In the genomic region with DNA sequence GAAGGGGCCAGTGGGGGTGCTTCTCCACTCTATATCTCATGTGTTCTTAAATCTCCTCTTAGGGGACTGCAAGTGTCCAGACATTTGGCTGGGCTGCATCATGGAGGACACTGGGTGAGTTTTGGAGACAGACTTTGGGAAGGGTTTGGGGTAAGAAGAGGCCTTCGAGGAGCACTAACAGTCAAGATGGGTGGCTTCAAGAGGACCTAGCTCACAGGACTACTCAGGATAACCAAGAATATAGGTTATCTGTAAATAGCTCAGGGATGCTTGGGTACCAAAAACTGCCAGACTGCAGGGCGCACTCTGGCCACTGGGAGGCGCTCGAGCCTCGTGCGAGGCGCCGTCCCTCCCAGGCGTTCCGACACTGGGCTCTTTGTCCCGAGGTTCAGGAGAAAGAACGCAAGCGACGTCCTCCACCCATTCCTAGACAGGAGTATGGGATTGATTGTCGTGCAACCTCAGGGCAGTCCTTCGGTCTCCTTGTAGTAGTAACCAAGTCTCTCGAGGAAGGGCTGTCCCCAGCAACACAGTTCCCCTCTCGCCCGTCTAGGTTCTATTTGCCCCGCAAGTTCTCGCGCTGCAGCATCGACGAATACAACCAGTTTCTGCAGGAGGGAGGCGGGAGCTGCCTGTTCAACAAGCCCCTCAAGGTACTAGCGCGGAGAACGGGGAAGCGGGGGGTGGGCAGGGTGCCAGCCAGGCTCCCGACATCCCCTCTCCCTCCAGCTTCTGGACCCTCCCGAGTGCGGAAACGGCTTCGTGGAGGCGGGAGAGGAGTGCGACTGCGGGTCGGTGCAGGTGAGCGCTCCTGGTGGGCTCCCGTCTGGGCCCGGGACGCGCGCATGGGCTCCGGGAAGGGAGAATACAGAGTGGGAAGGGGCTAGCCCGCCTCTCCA, we compare ENCODE assay signal across 8 mouse cellular contexts. TPM values are rescaled to one million over a fixed set of nuclear protein-coding genes. Genes with fewer than 3 reads are reported as not detected.
A peak's percentile ranks its signal among the peaks of the same experiment; 100 is the strongest.
DNase-seq lines count a peak whose midpoint lies in the region; ATAC-seq lines count a peak whose summit lies in the region.

No protein-coding gene starts in this region.

- no peaks in the 10 kb centered on the region for H3K9me3 ChIP-seq in hindbrain, embryonic 11.5 days (ENCODE audit: control insufficient read depth, low read length)

- peak; percentile 44 for ATAC-seq in hindbrain, embryonic 11.5 days (ENCODE audit: low FRiP score)

- peak; percentile 86 for DNase-seq in R1 (ENCODE audit: low read depth, low spot score)
- DNase-seq in cerebellum, adult 9-11 months: peak; percentile 89
- peak; percentile 66 to 95 for DNase-seq in frontal cortex, adult 2 months (ENCODE audit: extremely low spot score in 1 of 2, low spot score in 1 of 2)
- peak; percentile 96 for DNase-seq in hindbrain, embryonic 11.5 days (ENCODE audit: low spot score)
- peak; percentile 93 for DNase-seq in layer of hippocampus, postnatal 10 days (ENCODE audit: low spot score in 2 of 2)
- DNase-seq in lung, postnatal 10 days: peak; percentile 90
- DNase-seq in retina, adult 2 months (ENCODE audit: low read depth, low spot score): peak; percentile 58
- peak; percentile 70 for DNase-seq in urinary bladder, adult 2 months (ENCODE audit: low spot score)

- H3K36me3 ChIP-seq in hindbrain, embryonic 11.5 days (ENCODE audit: control insufficient read depth, insufficient read depth, low read length): no peaks in the 10 kb centered on the region

- H3K27me3 ChIP-seq in hindbrain, embryonic 11.5 days (ENCODE audit: control insufficient read depth, insufficient read depth, low read length): no peaks in the 10 kb centered on the region

- H3K4me2 ChIP-seq in hindbrain, embryonic 11.5 days (replicated peaks; ENCODE audit: low read depth, low read length): peak overlapping the region; percentile 97

- peak overlapping the region; percentile 87 for H3K9ac ChIP-seq in hindbrain, embryonic 11.5 days (ENCODE audit: low read depth, low read length)

- peak overlapping the region; percentile 54 for H3K4me3 ChIP-seq in hindbrain, embryonic 11.5 days (ENCODE audit: low read depth, low read length)

- WGBS in hindbrain, embryonic 11.5 days: under 1% methylated on average over 46 of the region's 46 CpGs

- H3K4me1 ChIP-seq in hindbrain, embryonic 11.5 days (replicated peaks; ENCODE audit: control insufficient read depth, insufficient read depth, low read length): peaks cover 24% of the 10 kb centered on the region

- H3K27ac ChIP-seq in hindbrain, embryonic 11.5 days (ENCODE audit: low read depth, low read length): peak overlapping the region; percentile 85

RNA-seq across cellular contexts. Expression of a gene that starts 12.7 kb away (rescaled TPM):
- 83.8 and 92.2 TPM in 2 replicates for polyA plus RNA-seq in frontal cortex, adult 2 months (2012; rRNA removed)
- polyA plus RNA-seq in hindbrain, embryonic 11.5 days (2014; fragmentation: Nextera tagmentation; extraction: Ambion mirVana): 16.6 and 19.2 TPM in 2 replicates
- total RNA-seq in layer of hippocampus, postnatal 10 days (2021): 100 to 1,000 TPM; 130 to 149 TPM
- polyA plus RNA-seq in urinary bladder, adult 2 months (2012; rRNA removed): 7.5 and 8.5 TPM in 2 replicates

RNA-seq across cellular contexts. Expression of a gene that starts 45.5 kb away (rescaled TPM):
- 6.9 and 8.1 TPM in 2 replicates for polyA plus RNA-seq in frontal cortex, adult 2 months (2012; rRNA removed)
- polyA plus RNA-seq in hindbrain, embryonic 11.5 days (2014; fragmentation: Nextera tagmentation; extraction: Ambion mirVana): 78.5 and 82.8 TPM in 2 replicates
- total RNA-seq in layer of hippocampus, postnatal 10 days (2021): 10 to 100 TPM; 15.4 to 17.6 TPM
- 31.1 and 31.3 TPM in 2 replicates for polyA plus RNA-seq in urinary bladder, adult 2 months (2012; rRNA removed)

Comparison
In these comparisons a context has a peak if more than half of its experiments do, and no peak if none do; other contexts are left out.
1. Peak in every context shown above with its lines: DNase-seq, ATAC-seq, H3K4me3 ChIP-seq and H3K27ac ChIP-seq.